Mouse (Mus musculus): ENCODE data around the gene Npat.

Gene Npat

DNA sequence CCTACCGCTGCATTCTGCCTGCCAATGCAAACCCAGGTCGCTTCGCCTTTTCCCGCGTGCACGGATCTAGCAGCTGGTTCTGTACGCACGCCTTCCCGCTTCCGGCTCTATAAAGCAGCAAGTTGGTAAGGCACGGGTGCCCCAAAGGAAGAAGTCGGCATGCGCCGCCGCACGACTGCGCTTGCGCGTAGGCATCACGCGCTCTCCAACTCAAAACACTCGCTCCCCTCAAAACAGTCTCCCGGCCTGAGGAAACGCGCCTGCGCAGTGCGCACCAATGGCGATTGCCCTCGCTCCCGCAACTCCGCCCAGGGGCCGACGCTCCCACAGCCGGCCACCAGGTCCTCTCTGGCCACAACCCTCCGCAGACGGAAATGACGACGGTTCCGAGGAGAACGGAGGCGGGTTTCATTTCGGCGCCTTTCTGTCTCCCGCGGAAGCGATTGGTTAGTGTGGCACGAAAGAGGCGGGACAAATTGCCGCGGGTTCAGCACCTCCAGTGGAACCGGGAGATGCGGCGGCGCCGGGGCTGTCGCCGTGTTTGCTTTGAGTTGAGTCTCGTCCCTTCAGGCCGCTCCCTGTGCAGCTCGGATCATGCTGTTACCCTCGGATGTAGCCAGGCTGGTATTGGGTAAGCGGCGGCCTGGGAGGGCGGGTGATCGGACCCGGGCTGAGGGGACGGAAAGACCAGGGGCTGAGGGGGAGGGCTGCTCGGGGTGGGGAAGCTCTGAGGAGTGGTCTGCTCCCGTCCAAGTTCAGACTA lies at the start of gene Npat, which contains the start of gene Atm:
Gene Npat, plus strand, starts transcription at position 490 of the 763 bp plus-strand sequence.
Gene Atm, minus strand, starts transcription at position 183 of the 763 bp plus-strand sequence.
- DNase-seq (ENCODE audit: low spot score), result peak; percentile 100

DNA sequence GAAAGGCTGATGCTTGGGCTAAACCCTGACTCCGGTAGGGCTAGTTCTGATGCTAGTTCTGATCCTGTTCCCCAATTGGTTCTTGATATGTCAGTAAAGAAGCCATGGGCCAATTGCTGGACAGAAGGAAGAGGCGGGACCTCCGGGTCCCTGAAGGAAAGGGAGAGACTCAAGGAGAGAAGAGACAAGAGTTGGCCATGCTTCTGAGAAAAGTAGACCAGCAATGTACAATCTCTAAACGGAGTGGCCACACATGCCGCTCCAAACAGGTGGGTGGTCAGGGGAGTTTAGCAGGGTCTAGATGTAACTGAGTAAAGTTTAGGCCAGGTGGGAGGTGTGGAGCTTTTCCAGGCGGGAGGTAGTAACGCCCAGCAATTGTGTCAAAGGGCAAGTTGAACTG lies 28.8 kb upstream of the Npat start:
- peak; percentile 50 for DNase-seq (ENCODE audit: low spot score)

DNA sequence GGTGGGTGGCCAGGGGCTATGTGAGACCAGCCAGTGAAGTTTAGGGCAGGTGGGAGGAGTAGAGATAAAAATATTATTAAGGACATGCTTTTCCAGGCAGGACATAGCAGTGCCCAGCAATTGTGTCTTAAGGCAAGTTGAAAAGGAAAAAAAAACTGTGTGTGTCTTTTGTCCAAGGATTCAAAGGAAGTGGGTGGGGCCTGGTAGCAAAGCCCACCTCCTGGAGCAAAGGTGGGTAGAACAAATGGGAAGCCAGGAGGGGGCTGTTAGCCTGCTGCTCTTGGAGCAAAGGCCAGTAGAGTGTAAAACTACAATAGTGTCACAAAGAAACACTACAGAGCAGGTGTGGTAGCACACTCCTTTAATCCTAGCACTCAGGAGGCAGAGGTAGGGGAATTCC lies 22.8 kb upstream of the Npat start:
- peak; percentile 18 for DNase-seq (ENCODE audit: low spot score)

DNA sequence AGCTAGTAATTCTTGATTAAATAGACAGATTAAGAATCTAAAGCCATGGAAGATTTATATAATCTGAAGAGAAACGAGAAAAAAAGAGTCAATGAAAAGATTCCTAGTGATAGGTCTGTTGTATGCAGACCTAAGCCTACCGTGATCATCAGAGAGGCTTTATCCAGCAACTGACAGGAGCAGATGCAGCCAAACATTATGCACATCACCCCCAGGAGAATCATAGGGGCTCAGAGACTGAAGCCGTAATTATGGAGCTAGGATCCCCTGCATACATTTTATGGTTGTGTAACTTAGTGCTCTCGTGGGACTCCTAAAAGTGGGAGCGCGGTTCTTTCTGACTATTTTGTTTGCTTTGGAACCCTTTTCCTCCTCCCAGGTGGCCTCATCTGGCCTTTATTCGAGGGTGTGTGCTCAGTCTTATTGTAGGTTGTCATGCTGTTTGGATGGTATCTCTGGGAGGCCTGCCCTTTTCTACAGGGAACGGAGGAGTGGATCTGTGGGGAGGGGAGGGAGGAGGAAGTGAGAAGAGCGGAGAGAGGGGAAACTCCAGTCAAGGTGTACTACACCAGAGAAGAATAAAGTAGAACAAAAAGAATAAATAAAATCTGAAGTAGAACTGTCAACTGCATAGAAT lies 19.4 kb upstream of the Npat start:
- no peak for DNase-seq (ENCODE audit: low spot score)

DNA sequence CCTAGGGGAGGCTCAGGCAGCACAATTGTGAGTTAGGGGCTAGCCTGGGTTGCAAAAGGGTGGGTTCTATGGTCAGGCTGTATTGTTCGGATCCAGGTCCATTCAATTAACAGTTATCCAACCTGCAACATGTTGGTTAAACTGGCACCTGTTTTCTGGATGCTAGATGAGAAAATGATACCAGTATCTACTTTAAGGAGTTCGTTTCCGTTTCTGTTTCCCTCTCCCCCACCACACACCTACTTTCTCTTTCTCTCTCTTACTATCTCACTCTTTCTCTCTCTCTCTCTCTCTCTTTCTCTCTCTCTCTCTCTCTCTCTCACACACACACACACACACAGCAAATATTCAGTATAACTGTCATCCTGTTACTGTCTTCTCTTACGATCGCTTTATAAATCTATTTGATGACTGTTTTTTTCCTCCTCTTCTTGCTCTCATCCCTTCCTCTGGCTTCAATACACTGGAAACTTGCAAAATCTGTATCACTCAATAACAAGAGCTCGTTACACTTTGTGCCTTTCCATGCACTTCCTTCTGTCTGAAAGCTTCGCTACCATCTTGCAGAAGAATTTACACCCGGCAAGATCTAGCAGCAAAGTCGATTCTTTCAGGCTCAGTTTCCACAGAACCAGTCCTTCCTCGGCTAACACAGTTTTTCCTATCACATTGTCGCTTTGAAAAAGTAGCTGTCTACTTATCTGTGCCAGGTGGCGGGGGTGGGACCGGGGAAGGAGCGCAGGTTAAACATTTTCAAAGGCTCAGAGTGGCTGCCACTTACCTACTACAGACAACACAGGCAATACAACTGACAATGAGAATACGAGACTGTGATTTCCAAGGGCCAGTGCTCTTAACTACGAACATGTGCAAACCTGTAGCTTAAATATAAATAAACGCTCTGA lies 1.2 kb upstream of the Npat start:
- DNase-seq (ENCODE audit: low spot score), result peak; percentile 56

GRCm38 (mm10) chr9:53537336-53537965 lies 604 bp downstream of the Npat start:
- DNase-seq (ENCODE audit: low spot score), result no peak

DNA sequence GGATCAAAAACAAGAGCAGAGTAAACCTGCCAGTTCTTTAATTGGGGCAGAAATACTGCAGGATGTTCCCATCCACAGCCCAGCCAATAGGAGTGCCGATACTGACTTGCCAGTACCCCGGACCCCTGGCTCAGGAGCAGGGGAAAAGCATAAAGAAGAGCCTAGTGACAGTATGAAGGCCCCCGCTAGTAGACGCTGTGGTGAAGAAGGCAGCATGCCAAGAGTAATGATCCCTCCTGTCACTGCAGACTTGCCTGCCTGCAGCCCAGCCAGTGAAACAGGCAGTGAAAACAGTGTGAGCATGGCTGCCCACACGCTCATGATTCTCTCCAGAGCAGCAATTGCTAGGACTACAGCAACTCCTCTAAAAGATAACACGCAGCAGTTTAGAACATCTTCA lies 33.8 kb downstream of the Npat start:
- no peak for DNase-seq (ENCODE audit: low spot score)

- no peak for DNase-seq (ENCODE audit: low spot score)
These were observed 35.9 kb downstream of the Npat start for GRCm38 (mm10) chr9:53572516-53573307.

- no peak for DNase-seq (ENCODE audit: low spot score)
These were observed 38.9 kb downstream of the Npat start for GRCm38 (mm10) chr9:53575721-53576120.

- no peak for DNase-seq (ENCODE audit: low spot score)
These were observed 45.0 kb downstream of the Npat start for GRCm38 (mm10) chr9:53581870-53582269.

GRCm38 (mm10) chr9:53594764-53595163 lies 57.9 kb downstream of the Npat start:
- DNase-seq (ENCODE audit: low spot score), result peak; percentile 39

GRCm38 (mm10) chr9:53596971-53597600 lies 60.2 kb downstream of the Npat start:
- no peak for DNase-seq (ENCODE audit: low spot score)

DNA sequence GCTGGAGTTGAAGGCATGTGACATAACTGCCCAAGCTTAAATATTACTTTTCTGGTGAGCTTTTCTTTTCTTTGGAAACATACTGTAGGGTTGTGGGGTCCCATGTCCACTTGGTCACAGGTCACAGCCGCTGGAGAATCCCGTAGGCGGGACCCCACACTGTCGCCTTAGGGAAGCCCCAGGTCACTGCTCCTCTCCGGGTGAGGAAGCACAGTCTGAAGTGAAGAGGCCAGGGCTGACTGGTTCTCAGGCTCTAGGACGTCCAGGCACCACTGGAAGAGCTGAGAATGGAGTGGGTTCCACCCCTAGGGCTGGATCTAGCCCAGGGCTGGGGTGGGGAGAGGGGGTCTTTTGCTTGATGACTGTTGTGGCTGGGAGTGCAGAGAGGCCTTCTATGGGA lies 61.8 kb downstream of the Npat start:
- DNase-seq (ENCODE audit: low spot score), result no peak

GRCm38 (mm10) chr9:53601541-53601940 lies 64.7 kb downstream of the Npat start:
- DNase-seq (ENCODE audit: low spot score), result peak; percentile 9

DNA sequence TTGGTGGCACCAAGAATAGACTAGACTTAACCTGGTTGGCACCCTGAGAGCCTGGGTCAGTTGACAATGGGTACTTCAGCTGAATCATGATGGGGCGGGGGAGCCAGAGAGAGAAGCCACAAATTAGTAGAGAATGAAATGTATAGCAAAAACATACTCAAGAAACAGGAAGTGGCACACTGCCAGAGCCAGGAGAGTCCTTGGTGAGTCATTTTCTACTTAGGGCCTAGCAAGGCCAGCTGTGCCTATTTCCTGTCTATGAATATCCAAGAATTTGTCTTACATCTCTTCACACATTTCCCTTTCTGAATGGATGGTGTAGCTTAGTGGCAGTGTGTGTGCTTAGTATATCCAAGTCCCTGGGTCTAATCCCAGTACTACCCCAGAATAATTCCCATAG lies 66.5 kb downstream of the Npat start:
- no peak for DNase-seq (ENCODE audit: low spot score)

DNA sequence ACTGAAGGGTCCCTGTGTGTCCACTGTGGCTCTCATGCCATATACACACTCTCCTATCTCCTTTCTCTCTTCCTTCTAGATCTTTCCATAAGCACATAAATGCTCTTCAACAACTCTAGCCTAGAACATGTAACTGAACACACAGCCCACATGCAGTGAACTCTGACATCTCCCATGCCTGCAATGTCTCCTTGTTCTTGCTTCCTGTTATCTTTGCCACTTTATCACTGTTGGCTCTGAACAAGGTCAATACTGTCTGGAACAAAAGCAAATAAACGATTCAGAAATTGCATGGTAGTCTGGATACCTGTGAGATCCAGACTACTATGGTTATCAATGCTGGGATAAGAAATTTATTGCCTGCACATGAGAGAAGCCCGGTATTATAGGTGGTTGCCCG lies 67.0 kb downstream of the Npat start:
- no peak for DNase-seq (ENCODE audit: low spot score)

DNA sequence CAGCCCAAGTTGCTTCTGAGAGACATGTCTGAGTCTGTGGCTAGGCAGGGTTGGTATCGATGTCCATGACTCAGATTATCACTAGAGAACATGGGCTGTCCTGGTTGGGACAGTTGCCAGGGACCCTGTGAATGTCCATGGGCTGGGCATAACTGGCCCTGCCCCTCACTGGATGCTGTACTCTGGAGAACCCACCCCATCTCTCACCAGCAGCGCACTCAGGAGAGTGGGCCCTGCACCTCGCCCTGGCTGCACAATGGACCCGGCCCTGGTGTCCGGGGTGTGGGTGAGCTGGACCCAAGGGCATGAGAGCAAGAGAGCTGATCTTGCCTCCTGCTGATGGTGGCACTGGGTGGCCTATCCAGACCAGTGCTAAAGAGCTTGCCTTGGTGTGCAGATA lies 68.1 kb downstream of the Npat start:
- DNase-seq (ENCODE audit: low spot score), result no peak

DNA sequence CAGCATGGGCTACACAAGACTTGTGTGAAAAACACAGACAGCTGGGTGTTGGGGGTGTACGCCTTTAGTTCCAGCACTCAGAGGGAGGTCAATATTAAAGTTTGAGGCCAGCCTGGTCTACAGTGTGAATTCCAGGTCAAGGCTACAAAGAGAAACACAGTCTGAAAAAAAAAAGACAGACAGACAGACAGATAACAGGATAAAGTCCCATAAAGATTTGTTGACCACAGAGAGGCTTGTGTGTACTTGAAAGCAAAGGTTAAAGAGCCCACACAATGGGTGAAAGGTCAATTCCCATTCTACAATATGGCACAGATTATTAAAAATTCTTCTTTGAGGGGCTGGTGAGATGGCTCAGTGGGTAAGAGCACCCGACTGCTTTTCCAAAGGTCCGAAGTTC lies 70.3 kb downstream of the Npat start:
- DNase-seq (ENCODE audit: low spot score), result no peak

DNA sequence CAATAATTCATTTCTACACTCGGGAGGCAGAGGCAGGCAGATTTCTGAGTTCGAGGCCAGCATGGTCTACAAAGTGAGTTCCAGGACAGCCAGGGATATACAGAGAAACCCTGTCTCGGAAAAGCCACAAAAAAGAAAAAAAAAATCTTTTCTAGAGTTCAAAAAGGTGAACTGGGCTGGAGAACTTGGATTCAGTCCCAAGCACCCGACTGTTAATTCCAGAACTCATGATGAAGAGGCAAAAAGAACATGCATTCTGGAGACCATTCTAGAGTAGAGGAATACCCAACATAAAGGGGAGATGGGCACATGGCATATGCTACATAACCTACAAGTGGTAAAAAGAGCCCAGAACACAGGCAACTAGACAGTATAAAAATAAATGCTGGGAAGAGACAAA lies 71.0 kb downstream of the Npat start:
- DNase-seq (ENCODE audit: low spot score), result no peak

- no peak for DNase-seq (ENCODE audit: low spot score)
These were observed 72.6 kb downstream of the Npat start for GRCm38 (mm10) chr9:53609306-53609967.

All from yolk sac, embryonic 10.5 days (tissue).